Mouse (Mus musculus) lung, postnatal 0 days (tissue): ENCODE data around the gene Art4.

Experiments used
- CTCF ChIP-seq: IDR thresholded peaks from 2 replicates; pipeline ENCODE4 v1.5.1; 2016; ENCODE audit warnings: antibody characterized with exemption, mild to moderate bottlenecking
- EP300 ChIP-seq: IDR thresholded peaks from 2 replicates; pipeline ENCODE4 v1.6.1; 2016; ENCODE audit warnings: antibody characterized with exemption, mild to moderate bottlenecking, control low read depth

DNA sequence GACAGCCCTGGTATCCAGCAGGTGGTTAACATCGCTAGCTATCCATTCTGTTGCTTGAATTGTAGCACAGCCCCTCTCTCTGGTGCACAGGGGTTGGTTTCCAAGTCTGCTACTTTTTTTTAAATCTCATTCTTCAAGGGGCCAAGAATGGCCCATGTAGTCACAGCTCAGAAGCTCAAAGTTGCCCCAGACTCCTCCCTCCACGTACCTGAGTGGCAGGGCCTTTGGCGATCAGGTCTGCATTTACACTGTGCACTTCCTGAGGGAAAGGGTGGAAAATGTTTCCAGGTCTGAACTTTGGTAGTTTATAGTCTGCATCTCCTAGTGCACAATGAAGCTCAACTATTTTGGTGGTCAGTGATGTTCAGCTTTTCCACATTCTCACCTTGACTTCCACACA is 10.3 kb downstream of the Art4 start:
- TF ChIP-seq CTCF (no peak), EP300 (no peak)
